Mouse (Mus musculus) spleen, postnatal 4 days (tissue): ENCODE results near the gene Jak1.

Experiments
- DNase-seq, 2 experiments: peaks; one replicate each; pipeline ENCODE4 v3.0.0; 2022; ENCODE audit warnings: low spot score in 2 of 2

The Jak1 gene

GRCm38 (mm10) chr4:101239313-101240162, 25.5 kb downstream of the Jak1 start:
- DNase-seq, result no peak

DNA sequence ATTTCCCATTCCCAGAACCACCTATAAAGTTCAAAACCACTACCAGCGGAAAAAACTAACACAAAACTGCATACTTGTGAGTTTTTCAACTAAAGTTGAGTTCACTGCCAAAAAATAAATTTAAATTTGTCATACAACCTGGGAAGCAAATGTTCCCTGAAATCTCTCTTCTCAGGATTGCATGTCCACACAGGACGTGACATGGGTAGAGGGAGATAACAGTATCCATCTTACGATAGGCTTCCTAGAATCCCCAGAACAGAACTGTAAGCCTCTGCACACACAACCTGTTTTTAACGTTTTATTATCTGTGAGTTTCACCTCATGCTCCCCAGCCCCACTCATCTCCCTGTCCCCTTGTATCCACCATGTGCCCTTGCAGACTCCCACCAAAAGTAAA, 26.5 kb downstream of the Jak1 start:
- DNase-seq, result no peak

DNA sequence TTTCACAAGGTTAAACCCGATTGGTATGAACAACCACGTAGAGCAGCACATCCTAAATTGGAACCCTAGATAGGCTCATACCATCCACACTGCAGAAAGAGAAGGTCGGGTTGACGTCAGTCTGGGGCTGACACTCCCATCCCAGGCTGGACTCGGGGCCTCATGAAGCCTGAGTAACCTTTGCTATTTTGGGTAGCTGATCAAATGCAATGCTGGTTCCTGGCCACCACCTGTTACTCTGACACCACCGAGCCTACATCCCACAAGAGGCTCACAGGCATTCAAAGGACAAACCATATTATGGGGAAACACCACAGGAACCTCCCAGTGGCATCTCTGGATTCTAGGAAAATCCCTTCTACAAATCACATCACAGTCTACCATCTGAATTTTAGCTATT, 28.3 kb downstream of the Jak1 start:
- DNase-seq, result no peak

- no peak for DNase-seq
These were observed 29.1 kb downstream of the Jak1 start for GRCm38 (mm10) chr4:101235964-101236363.

DNA sequence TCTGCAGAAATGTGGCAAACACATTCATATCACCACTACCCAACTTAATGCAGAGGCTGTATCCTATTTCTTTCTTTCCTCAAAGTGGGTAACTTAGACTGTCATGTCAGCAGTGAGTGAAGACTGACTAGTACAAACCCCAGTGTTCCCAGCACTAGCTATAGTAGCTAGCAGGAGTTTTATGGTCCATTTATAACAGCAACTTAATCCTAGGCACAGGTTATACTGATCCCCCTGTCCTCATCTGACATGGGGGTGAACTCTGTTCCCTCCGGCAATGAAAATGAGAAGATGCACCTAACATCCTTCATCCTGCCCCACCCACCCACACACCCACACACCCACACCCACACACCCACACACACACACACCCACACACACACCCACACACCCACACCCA, 30.3 kb downstream of the Jak1 start:
- no peak for DNase-seq

DNA sequence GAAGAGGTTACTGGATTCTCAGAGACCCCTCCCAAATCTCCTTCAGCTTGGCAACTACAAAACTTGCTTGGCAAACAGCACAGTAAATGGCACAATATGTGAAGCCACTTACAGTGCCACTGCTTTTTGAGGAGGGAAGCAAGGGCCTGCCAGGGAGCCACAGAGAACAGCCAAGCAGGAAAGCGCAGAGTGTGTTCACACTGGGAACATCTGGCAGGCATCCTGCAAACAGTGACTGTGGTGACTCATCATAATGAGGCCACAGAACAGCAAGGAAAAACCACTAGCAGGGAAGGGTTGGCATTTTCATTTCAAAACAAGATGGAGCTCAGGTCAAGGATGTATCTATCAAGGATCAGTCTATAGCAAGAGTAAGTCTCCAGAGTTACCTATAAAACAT, 30.8 kb downstream of the Jak1 start:
- no peak for DNase-seq

- no peak for DNase-seq
These were observed 34.5 kb downstream of the Jak1 start for GRCm38 (mm10) chr4:101230621-101231020.

GRCm38 (mm10) chr4:101227398-101227797, 37.7 kb downstream of the Jak1 start:
- no peak for DNase-seq

- DNase-seq, result no peak
These were observed 39.1 kb downstream of the Jak1 start for GRCm38 (mm10) chr4:101225984-101226383.

GRCm38 (mm10) chr4:101220946-101221345, 44.1 kb downstream of the Jak1 start:
- no peak for DNase-seq

DNA sequence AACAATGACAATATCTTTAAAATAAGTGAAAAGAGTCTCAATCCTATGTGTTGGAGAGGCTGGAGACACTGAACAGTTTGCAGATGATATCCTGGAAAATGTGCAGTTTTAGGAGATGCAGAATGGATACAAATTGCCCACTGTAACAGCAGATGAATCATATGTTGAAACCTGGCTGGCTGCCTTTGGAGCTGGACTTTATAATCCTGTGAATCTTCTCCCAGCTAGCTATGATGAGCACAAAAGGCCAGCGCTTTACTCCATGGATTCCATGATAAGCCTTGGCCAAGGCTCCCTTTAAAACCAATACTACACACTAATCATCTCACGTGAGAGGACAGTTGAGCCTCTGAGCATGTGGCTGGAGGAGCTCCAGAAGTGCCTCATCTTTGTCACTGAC, 45.2 kb downstream of the Jak1 start:
- no peak for DNase-seq

DNA sequence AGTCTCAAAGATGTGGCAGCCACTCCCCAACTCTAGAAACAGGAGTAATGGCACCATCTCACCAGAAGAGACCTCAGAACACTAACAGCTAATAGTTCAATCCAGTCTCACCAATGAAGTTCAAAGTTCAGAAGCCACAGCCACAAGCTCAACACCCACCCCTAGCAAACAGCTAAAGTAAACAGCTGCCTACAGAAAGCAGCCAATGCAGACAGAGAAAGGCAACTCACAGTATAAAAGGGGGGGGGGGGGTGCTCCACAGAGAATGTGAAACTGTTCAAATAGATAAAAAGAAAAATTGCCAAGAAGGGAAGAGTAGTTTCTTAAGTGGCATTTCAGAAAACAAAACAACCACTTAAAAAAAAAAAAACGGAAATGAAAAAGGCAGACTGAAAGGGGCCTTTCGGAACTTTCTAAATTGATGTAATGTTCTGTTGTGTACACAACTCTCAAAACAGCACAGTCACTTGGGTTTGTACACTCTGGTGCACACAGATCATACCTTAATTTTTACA, 48.0 kb downstream of the Jak1 start:
- no peak for DNase-seq

DNA sequence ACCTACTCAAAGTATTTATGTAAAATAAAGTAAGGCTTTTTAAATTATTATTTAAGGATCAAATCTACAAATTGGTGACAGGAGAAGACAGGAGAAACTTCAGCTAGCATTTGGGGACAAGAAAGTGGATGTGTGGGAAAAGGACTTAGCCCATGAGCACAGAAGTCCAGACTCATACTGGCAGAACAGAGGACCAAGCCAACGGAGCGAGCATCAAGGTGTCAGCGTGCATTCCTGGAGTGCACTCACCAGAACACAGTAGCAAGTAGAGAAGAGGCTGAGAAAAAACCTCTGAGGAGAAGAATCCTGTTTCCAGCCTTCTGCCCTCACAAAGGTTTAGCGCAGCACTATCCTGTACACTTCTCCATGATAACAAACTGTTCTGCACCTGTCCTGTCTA, 48.8 kb downstream of the Jak1 start:
- DNase-seq, result no peak

DNA sequence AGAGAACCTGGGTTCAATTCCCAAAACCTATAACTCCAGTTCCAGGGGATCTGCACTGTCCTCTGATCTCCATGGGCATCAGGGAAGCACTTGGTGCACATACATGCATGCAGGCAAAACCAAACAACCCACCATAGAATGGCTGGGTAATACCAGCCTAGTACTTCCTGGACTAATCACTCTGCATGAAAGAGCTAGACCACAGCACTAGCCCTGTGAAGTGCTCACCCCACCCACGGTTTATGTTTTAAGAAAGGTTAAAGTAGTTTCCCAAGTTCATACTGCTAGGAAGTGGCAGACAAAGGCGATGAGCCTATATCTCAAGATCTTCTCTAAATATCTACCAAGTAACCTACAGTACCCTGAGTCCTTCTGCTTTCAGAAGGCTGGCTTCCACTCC, 51.6 kb downstream of the Jak1 start:
- DNase-seq, result no peak

GRCm38 (mm10) chr4:101207492-101207891, 57.6 kb downstream of the Jak1 start:
- no peak for DNase-seq

DNA sequence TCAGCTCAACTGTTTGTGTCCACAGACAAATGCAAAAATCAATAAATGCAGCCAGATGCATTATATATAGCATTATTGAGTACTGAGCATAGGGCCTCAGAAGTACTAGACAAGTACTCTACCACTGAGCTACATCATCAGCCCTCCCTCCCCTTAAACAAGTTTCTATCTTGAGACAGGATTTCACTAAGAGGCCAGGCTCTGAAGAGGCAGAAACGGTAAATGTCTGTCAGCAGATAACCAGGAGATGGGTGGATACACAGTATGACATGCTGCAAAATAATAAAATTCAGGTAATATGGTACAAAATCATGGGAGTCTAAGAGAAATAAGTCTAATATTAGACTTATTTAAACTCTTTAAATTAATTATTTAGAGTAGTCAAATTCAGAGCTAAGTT, 61.6 kb downstream of the Jak1 start:
- DNase-seq, result no peak

DNA sequence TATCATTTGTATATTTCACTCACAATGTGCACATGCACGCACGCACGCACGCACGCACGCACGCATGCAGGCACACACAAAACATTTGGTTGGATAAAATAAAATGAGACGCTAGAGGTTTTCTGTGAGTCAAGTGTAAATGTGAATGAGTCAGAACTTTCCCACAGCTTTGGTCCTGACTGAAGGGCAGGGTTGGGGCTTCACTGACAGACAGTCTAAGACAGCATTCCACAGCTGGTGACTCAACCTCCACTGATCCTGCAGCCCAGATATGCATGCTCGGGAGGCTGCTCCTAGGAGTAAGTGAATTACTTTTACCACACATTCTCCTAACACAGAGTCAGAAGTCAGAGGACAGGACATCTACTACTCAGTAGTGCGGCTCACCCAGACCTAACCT, 62.5 kb downstream of the Jak1 start:
- DNase-seq, result no peak

DNA sequence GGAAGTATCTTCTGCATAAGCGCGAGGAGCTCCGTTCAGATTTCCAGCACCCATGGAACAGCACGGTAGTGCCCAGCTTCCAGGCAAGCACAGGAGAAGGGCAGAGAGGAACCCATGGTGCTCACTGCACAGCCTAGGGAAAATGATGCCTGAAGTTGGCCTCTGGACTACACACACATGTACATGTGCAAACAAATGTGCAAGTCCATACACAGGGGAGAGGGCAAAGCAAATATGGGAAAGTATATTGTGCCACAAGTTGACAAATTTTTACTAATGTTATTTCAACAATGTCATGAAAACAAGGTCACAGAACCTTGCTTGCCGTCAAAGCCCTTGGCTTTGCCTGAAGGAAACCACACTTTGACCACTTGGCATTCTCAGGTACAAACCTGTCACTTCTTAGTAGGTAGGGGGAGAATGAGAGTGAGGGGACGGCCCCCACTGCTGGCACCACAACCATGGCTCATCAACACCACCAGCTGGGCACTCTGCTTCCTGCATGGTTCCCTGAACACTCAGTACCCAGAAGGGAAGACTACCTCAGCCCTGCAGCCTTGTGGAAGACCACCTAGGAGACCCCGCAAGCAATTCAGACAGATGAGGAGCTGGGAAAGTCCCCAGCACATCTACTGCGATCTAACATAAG, 65.5 kb downstream of the Jak1 start:
- no peak for DNase-seq

DNA sequence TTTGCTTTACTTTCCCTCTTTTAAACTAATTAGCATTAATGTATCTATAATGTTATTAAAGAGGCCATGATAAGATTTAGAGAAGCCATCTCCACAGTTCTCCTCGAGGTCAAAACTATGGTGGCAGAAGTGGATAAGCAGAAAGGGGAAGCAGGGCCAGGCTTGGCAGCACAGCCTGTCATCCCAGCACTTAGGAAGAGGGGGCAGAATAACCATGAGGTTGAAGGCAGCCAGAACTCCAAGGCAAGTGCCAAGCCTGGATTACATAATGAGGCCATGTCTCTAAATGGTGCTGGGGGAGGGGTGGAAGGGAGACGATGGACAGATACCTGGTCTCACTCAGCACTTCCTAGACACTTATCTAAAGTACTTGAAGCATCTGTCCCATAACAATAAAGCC, 66.7 kb downstream of the Jak1 start:
- DNase-seq, result no peak

- no peak for DNase-seq
These were observed 67.5 kb downstream of the Jak1 start for GRCm38 (mm10) chr4:101197421-101198170.

- DNase-seq, result no peak
These were observed 68.7 kb downstream of the Jak1 start for GRCm38 (mm10) chr4:101196407-101196806.

GRCm38 (mm10) chr4:101194170-101194569, 70.9 kb downstream of the Jak1 start:
- DNase-seq, result no peak
